Comparison of ENCODE assay signal across 13 mouse cellular contexts in genomic region chr4:119751408-119752006, GRCm38 (mm10). TPM values are rescaled to one million over a fixed set of nuclear protein-coding genes. Genes with fewer than 3 reads are reported as not detected.
DNase-seq lines count a peak whose midpoint lies in the region; ATAC-seq lines count a peak whose summit lies in the region.
"Had no signal": no experiment of that assay in that cellular context is flagged by ENCODE, and none has a peak within 500 bp of the region (broad histone marks: within the 10 kb centered on the region; RNA-seq: fewer than 3 reads in every experiment).

No protein-coding gene starts in this region.

- H3K36me3 ChIP-seq in liver, embryonic 12.5 days = no peaks in the 10 kb centered on the region
- H3K36me3 ChIP-seq: embryonic facial prominence, embryonic 15.5 days; liver, embryonic 13.5 days had no signal

- no peak overlapping the region for H3K4me2 ChIP-seq in liver, embryonic 12.5 days
- H3K4me2 ChIP-seq: embryonic facial prominence, embryonic 15.5 days; hindbrain, embryonic 14.5 days; liver, embryonic 13.5 days had no signal

- H3K27me3 ChIP-seq in liver, embryonic 12.5 days (replicated peaks) = no peaks in the 10 kb centered on the region
- H3K27me3 ChIP-seq: embryonic facial prominence, embryonic 15.5 days; liver, embryonic 13.5 days had no signal

- H3K9me3 ChIP-seq in liver, embryonic 12.5 days (replicated peaks) = no peaks in the 10 kb centered on the region
- H3K9me3 ChIP-seq: embryonic facial prominence, embryonic 15.5 days; liver, embryonic 13.5 days had no signal

- H3K27ac ChIP-seq in liver, embryonic 12.5 days = no peak overlapping the region; the same call in 1 of the 2 replicates
- H3K27ac ChIP-seq: embryonic facial prominence, embryonic 15.5 days; hindbrain, embryonic 14.5 days; liver, embryonic 13.5 days had no signal

- H3K4me1 ChIP-seq in liver, embryonic 12.5 days = peaks cover 14% of the 10 kb centered on the region
- H3K4me1 ChIP-seq: embryonic facial prominence, embryonic 15.5 days had no signal

- WGBS in liver, embryonic 12.5 days (ENCODE audit: insufficient replicate concordance) = 59% methylated on average over 2 of the region's 2 CpGs

- DNase-seq in cerebellum, postnatal 14 days = peak; percentile 42 to 56
- DNase-seq in liver = peak; percentile 38
- DNase-seq in heart, postnatal 14 days = peak; percentile 20 to 59
- peak; percentile 78 for DNase-seq in lung, postnatal 10 days
- no peak for DNase-seq in layer of hippocampus, adult 11-12 months (ENCODE audit: low spot score)
- DNase-seq in spleen, postnatal 4 days (ENCODE audit: low spot score in 2 of 2) = no peak
- DNase-seq: cerebellum, adult 2 months; liver, embryonic 13.5 days; thymus, postnatal 36 days had no signal

- H3K9ac ChIP-seq in liver, embryonic 12.5 days = no peak overlapping the region
- H3K9ac ChIP-seq: embryonic facial prominence, embryonic 15.5 days; hindbrain, embryonic 14.5 days; liver, embryonic 13.5 days had no signal

- no peak for ATAC-seq in cerebellum, adult (ENCODE audit: insufficient number of reproducible peaks, low FRiP score, low TSS enrichment)
- ATAC-seq in liver, embryonic 12.5 days = no peak

- no peak overlapping the region for H3K4me3 ChIP-seq in liver, embryonic 12.5 days
- H3K4me3 ChIP-seq: embryonic facial prominence, embryonic 15.5 days; liver, embryonic 13.5 days had no signal

- intact Hi-C loops in heart, postnatal 14 days (cut with DNase I) = no loop called here

RNA-seq across cellular contexts. Expression of gene Hivep3, which starts 17.9 kb away (rescaled TPM):
- 2.2 and 2.9 TPM in 2 replicates for polyA plus RNA-seq in liver, embryonic 12.5 days (2016; fragmentation: Nextera tagmentation; extraction: Ambion mirVana)
- 1 to 10 TPM; 5.7 to 6.3 TPM for total RNA-seq in heart, postnatal 14 days (2021)

Comparison
In these comparisons a context has a peak if more than half of its experiments do, and no peak if none do; other contexts are left out.
1. DNase-seq: peak in cerebellum, postnatal 14 days (2 of 2), liver (single experiment), heart, postnatal 14 days (2 of 2) and lung, postnatal 10 days (single experiment); none in layer of hippocampus, adult 11-12 months (single experiment) and spleen, postnatal 4 days (0 of 2).